Mouse (Mus musculus): ENCODE results near the gene Prr14. TPM values are rescaled to one million over a fixed set of nuclear protein-coding genes. Genes with fewer than 3 reads are reported as not detected.
"Not testable (repeated sequence)": the region's sequence is repeated elsewhere in the genome, so short reads cannot be mapped to it uniquely, and the experiment has no call there.

The Prr14 gene
- polyA plus RNA-seq, 1 experiment from 2014 or later = 45.3 TPM

DNA sequence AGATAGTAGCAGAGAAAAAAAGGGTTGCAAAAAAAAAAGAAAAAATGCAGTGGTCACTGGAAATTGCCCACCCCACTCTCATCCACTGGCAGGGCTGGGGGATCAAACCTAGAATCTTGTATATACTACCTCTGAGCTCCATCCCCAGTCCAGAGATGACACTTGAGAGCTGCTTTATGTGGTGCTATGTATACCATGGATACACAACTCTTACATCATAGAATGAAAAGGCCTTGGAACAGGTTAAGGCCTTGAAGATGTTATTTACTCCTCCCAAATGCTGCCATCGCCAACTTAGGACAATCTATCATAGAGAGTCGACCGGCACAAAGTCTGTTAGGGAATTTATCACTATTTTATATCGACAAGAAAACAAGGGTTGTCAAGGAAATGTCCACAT lies 17.4 kb downstream of the Prr14 start:
- H3K4me1 ChIP-seq (replicated peaks; ENCODE audit: control insufficient read depth, insufficient read depth, low read length) = peaks cover 32% of the 10 kb centered on the region
- no peaks in the 10 kb centered on the region for H3K9me3 ChIP-seq (ENCODE audit: control insufficient read depth, low read length)
- peak overlapping the region; percentile 88; the same call in 1 of the 2 replicates for H3K4me3 ChIP-seq (replicated peaks; ENCODE audit: low read length)
- WGBS = 78% methylated on average over 4 of the region's 4 CpGs
- ATAC-seq = no peak
- H3K27ac ChIP-seq (ENCODE audit: low read length) = peak overlapping the region; percentile 97
- H3K4me2 ChIP-seq (ENCODE audit: low read length) = peak overlapping the region; percentile 74
- peaks cover 21% of the 10 kb centered on the region for H3K36me3 ChIP-seq (ENCODE audit: control insufficient read depth, insufficient read depth)
- H3K9ac ChIP-seq (replicated peaks; ENCODE audit: low read depth, low read length) = no peak overlapping the region
- H3K27me3 ChIP-seq (replicated peaks; ENCODE audit: control insufficient read depth, insufficient read depth, low read length) = no peaks in the 10 kb centered on the region

DNA sequence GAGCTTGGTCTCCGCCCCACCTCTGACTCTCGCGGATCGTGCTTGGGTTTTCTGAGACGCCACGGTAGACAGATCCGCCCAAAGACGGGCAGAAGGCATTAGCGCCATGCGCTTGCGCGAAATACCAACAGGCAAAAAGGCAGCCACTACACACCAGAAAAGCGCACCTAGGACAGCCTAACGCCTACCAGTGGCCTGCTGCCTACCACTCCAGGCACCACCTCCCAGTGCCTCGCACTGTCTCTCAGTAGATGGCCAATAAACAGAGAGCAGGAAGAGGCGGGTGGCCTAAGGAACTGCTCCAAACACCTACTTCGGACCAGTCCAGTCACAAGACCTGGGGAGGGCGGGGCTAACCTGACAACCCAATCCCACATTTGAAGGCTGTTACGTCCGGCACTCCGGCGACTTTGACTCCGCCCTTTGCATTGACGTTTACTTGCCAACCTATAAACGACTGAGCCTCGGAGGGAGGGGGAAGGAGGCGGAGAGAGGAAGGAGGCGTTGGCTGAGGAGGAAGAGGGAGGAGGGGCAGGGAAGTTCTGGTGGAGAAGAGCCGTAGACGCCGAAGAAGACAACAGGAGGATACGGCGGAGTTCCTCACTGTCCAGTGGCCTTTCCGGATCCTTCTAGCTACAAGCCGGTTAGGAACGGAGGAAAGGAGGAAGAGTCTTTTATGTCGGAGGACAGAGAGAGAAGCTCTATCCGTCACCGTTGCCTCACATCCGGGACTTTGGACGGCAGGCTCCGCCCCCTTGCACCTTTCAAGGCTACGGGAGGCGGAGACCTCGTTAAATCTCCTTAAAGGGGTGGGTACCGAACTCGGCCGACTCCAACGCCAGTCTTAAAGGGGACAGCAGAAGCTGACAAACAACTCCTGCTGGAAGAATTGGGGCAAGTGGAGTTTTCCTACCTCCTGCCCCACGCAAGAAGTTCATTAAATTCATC lies 18.6 kb downstream of the Prr14 start:
- under 1% methylated on average over 50 of the region's 50 CpGs for WGBS
- Histone ChIP-seq H3K9ac (replicated peaks; ENCODE audit: low read depth, low read length) (peak overlapping the region; percentile 85), H3K27me3 (replicated peaks; ENCODE audit: control insufficient read depth, insufficient read depth, low read length) (no peaks in the 10 kb centered on the region), H3K36me3 (ENCODE audit: control insufficient read depth, insufficient read depth) (peaks cover 22% of the 10 kb centered on the region), H3K4me1 (replicated peaks; ENCODE audit: control insufficient read depth, insufficient read depth, low read length) (peaks cover 24% of the 10 kb centered on the region), H3K4me3 (replicated peaks; ENCODE audit: low read length) (peak overlapping the region; percentile 88), H3K4me2 (ENCODE audit: low read length) (peak overlapping the region; percentile 93), H3K27ac (ENCODE audit: low read length) (peak overlapping the region; percentile 97), H3K9me3 (ENCODE audit: control insufficient read depth, low read length) (no peaks in the 10 kb centered on the region)
- ATAC-seq = peak; percentile 91

DNA sequence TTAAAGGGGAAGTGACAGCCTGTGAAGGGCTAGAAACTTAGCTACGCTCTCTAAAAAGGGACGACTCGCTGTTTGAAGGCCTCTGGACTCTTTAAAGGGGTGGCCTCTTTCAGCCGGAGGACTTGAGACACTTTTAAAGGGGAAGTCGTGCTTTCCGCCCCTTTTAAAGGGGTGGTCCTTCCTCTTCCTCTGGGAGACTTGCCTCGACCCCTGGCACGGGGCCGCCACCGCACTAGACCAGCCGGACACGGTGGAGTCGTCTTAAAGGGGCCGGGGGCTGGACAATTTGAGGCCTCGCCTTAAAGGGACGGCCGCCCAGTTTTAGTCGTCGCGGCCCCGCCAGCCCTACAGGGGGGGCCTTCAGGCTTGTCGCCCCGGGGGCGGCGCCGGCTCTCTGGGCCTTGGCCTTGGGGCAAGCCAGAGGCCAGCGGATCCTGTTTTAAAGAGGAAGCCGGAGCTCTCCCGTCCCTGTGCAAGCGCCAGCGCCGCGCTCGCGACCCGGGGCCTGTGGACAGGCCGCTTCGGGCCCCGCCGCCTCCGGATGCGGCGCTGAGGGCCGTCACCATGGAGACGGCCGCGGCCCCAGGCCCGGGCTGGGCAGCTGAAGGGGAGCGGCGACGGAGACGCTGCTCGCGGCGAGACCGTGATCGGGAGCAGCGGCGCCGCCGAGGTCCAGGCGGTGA lies 19.4 kb downstream of the Prr14 start, which contains the start of gene Fbrs:
Gene Fbrs, plus strand, starts transcription at position 565 of the 683 bp plus-strand sequence.
- Histone ChIP-seq H3K36me3 (ENCODE audit: control insufficient read depth, insufficient read depth) (peaks cover 24% of the 10 kb centered on the region), H3K4me1 (replicated peaks; ENCODE audit: control insufficient read depth, insufficient read depth, low read length) (peaks cover 24% of the 10 kb centered on the region), H3K27me3 (replicated peaks; ENCODE audit: control insufficient read depth, insufficient read depth, low read length) (no peaks in the 10 kb centered on the region), H3K27ac (ENCODE audit: low read length) (peak within 1 kb of the TSS; percentile 97), H3K4me2 (ENCODE audit: low read length) (peak within 1 kb of the TSS; percentile 93), H3K4me3 (replicated peaks; ENCODE audit: low read length) (peak within 1 kb of the TSS; percentile 88), H3K9me3 (ENCODE audit: control insufficient read depth, low read length) (no peaks in the 10 kb centered on the region), H3K9ac (replicated peaks; ENCODE audit: low read depth, low read length) (peak within 1 kb of the TSS; percentile 85)
- under 1% methylated on average over 60 of the region's 62 CpGs for WGBS
- ATAC-seq = peak; percentile 77

DNA sequence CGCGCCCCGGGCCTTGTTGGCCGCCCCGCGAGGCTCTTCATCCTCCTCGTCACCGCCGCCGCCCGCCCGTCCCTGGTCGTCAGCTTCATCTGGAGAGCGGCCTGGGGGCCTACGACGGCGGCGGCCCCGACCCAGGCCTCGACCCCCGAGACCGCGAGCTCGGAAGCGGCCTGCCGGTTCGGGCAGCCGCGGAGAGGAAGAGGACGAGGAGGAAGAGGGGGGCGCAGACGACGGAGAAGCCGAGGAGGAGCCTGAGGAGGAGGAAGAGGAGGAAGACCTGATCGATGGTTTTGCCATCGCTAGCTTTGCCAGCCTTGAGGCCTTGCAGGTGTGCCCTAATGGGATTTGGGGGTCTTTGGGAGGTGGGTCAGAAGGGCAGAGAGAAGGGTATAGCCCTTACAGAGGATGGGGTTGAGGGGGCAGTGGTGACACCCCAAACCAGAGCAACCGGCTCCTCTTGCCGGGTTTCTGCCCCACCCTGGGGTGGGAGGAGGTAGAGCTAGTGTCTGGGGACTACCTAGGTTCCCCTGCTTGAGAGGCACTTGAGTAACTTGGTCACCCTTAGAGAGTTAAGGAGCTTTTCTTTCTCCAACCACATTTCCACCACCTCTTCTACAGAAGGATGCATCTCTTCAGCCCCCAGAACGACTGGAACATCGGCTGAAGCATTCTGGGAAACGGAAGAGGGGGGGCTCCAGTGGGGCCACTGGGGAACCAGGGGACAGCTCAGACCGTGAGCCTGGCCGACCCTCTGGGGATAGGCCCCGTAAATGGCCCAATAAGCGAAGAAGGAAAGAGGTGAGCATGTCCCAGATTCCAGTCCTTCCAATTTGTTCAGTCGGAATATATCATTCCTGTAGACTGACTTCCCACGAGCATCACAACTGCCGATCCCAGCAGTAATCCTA lies 20.2 kb downstream of the Prr14 start:
- Histone ChIP-seq H3K36me3 (ENCODE audit: control insufficient read depth, insufficient read depth) (peaks cover 22% of the 10 kb centered on the region), H3K9ac (replicated peaks; ENCODE audit: low read depth, low read length) (peak overlapping the region; percentile 85), H3K4me2 (ENCODE audit: low read length) (peak overlapping the region; percentile 93), H3K9me3 (ENCODE audit: control insufficient read depth, low read length) (no peaks in the 10 kb centered on the region), H3K27ac (ENCODE audit: low read length) (peak overlapping the region; percentile 97), H3K4me3 (replicated peaks; ENCODE audit: low read length) (peak overlapping the region; percentile 88), H3K27me3 (replicated peaks; ENCODE audit: control insufficient read depth, insufficient read depth, low read length) (no peaks in the 10 kb centered on the region), H3K4me1 (replicated peaks; ENCODE audit: control insufficient read depth, insufficient read depth, low read length) (peaks cover 24% of the 10 kb centered on the region)
- no peak for ATAC-seq
- WGBS = 6% methylated on average over 37 of the region's 48 CpGs

DNA sequence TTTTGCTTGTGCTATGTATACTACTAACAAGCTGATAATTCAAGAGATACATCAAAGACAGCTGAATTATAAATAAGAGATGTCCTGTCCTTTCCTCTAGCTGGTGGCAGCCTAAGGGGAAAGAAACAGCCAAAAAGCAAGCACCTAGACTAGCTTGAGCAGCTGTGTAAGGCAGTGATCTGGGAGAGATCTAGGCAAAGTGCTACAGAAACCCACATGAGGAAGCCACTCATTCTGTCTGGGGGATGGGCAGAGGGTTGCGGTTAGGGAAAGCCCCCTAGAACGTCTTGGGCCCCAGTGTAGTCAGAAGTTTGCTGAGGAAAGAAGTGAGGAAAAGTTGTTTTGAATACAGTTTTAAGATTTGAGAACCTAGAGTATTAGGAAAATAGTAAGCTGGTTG lies 20.9 kb downstream of the Prr14 start:
- Histone ChIP-seq H3K9ac (replicated peaks; ENCODE audit: low read depth, low read length) (peak overlapping the region; percentile 85), H3K4me3 (replicated peaks; ENCODE audit: low read length) (peak overlapping the region; percentile 88), H3K9me3 (ENCODE audit: control insufficient read depth, low read length) (no peaks in the 10 kb centered on the region), H3K4me1 (replicated peaks; ENCODE audit: control insufficient read depth, insufficient read depth, low read length) (peaks cover 24% of the 10 kb centered on the region), H3K27me3 (replicated peaks; ENCODE audit: control insufficient read depth, insufficient read depth, low read length) (no peaks in the 10 kb centered on the region), H3K4me2 (ENCODE audit: low read length) (peak overlapping the region; percentile 93), H3K27ac (ENCODE audit: low read length) (no peak overlapping the region), H3K36me3 (ENCODE audit: control insufficient read depth, insufficient read depth) (peaks cover 15% of the 10 kb centered on the region)
- no peak for ATAC-seq
- WGBS = 67% methylated on average over 2 of the region's 2 CpGs

DNA sequence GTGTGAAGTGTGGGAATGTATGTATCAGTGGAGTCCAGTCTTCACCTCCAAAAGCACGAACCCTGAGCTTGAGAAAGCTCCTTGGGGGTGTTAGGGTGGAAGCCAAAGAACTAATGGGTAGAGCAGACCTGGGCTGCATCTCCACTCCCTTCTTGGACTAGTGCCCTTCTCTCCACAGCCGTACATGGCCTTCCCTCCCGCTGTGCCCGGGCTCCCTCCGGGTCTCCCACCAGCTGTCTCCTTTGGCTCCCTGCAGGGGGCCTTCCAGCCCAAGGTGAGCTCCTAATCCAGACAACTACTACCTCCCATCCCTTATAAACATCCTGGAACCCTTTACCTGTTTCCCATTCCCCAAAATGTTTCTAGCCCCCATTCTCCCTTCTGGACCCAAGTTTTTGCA lies 26.0 kb downstream of the Prr14 start:
- Histone ChIP-seq H3K4me1 (replicated peaks; ENCODE audit: control insufficient read depth, insufficient read depth, low read length) (peaks cover 6% of the 10 kb centered on the region), H3K4me3 (replicated peaks; ENCODE audit: low read length) (no peak overlapping the region), H3K9ac (replicated peaks; ENCODE audit: low read depth, low read length) (no peak overlapping the region), H3K9me3 (ENCODE audit: control insufficient read depth, low read length) (no peaks in the 10 kb centered on the region), H3K27me3 (replicated peaks; ENCODE audit: control insufficient read depth, insufficient read depth, low read length) (no peaks in the 10 kb centered on the region), H3K36me3 (ENCODE audit: control insufficient read depth, insufficient read depth) (peaks cover 36% of the 10 kb centered on the region), H3K4me2 (ENCODE audit: low read length) (no peak overlapping the region), H3K27ac (ENCODE audit: low read length) (no peak overlapping the region)
- WGBS = 85% methylated on average over 5 of the region's 5 CpGs
- ATAC-seq = no peak

DNA sequence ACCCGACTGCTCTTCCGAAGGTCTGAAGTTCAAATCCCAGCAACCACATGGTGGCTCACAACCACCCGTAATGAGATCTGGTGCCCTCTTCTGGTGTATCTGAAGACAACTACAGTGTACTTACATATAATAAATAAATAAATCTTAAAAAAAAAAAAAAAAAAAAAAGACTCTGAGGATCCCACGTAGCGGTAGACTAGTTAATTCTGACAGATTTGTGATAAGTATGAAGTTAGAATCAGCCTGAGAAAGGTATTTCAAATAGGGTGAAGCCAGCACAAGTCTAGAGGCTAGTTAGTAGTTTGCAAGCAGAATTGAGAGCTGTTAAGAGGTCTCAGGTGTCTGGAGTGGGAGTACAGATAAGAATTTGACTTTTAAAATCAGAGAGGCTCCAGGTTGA lies 29.0 kb downstream of the Prr14 start:
- H3K9ac ChIP-seq (replicated peaks; ENCODE audit: low read depth, low read length); H3K27ac ChIP-seq (ENCODE audit: low read length); ATAC-seq; H3K4me1 ChIP-seq (replicated peaks; ENCODE audit: control insufficient read depth, insufficient read depth, low read length); H3K4me2 ChIP-seq (ENCODE audit: low read length); H3K4me3 ChIP-seq (replicated peaks; ENCODE audit: low read length); H3K27me3 ChIP-seq (replicated peaks; ENCODE audit: control insufficient read depth, insufficient read depth, low read length); H3K9me3 ChIP-seq (ENCODE audit: control insufficient read depth, low read length): not testable (repeated sequence)
- peaks cover 45% of the 10 kb centered on the region for H3K36me3 ChIP-seq (ENCODE audit: control insufficient read depth, insufficient read depth)
- WGBS = 93% methylated on average over 4 of the region's 5 CpGs

DNA sequence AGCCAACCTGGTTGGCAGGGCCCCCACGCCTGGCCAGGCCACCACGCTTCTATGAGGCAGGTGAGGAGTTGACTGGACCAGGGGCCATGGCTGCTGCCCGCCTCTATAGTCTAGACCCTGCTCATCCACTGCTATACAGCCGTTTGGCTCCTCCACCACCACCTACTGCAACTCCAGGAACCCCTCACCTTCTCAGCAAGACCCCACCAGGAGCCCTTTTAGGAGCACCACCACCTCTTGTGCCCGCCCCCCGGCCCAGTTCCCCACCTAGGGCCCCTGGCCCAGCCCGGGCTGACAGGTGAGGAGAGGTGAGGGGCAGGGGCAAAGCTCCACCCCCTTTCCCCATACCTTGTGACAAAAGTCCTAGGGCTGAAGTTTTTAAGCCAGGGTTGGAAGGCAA lies 30.6 kb downstream of the Prr14 start:
- Histone ChIP-seq H3K27ac (ENCODE audit: low read length) (no peak overlapping the region), H3K27me3 (replicated peaks; ENCODE audit: control insufficient read depth, insufficient read depth, low read length) (no peaks in the 10 kb centered on the region), H3K36me3 (ENCODE audit: control insufficient read depth, insufficient read depth) (peaks cover 45% of the 10 kb centered on the region), H3K4me3 (replicated peaks; ENCODE audit: low read length) (no peak overlapping the region), H3K4me1 (replicated peaks; ENCODE audit: control insufficient read depth, insufficient read depth, low read length) (no peaks in the 10 kb centered on the region), H3K9ac (replicated peaks; ENCODE audit: low read depth, low read length) (no peak overlapping the region), H3K4me2 (ENCODE audit: low read length) (no peak overlapping the region), H3K9me3 (ENCODE audit: control insufficient read depth, low read length) (no peaks in the 10 kb centered on the region)
- WGBS = 96% methylated on average over 7 of the region's 7 CpGs
- ATAC-seq = no peak
